In genomic region chr2:125672568-125672956, GRCm38 (mm10) we compare ENCODE assay signal across 8 mouse cellular contexts. TPM values are rescaled to one million over a fixed set of nuclear protein-coding genes. Genes with fewer than 3 reads are reported as not detected.
DNase-seq lines count a peak whose midpoint lies in the region; ATAC-seq and TF ChIP-seq lines count a peak whose summit lies in the region.

No protein-coding gene starts in this region.

- no peaks in the 10 kb centered on the region for H3K36me3 ChIP-seq in heart, embryonic 15.5 days
- H3K36me3 ChIP-seq in E14TG2a.4 (ENCODE audit: insufficient read depth, low read length), result no peaks in the 10 kb centered on the region
- peaks cover 8% of the 10 kb centered on the region; the same call in 1 of the 2 replicates for H3K36me3 ChIP-seq in embryonic facial prominence, embryonic 14.5 days (ENCODE audit: control insufficient read depth, insufficient read depth, low read length)
- H3K36me3 ChIP-seq in intestine, embryonic 16.5 days (ENCODE audit: control insufficient read depth, insufficient read depth, low read length), result no peaks in the 10 kb centered on the region
- no peaks in the 10 kb centered on the region for H3K36me3 ChIP-seq in midbrain, embryonic 14.5 days (ENCODE audit: control insufficient read depth, insufficient read depth, low read length)

- H3K4me1 ChIP-seq in heart, embryonic 15.5 days (replicated peaks), result peaks cover 11% of the 10 kb centered on the region
- peaks cover 6% of the 10 kb centered on the region for H3K4me1 ChIP-seq in E14TG2a.4 (replicated peaks; ENCODE audit: low read depth, low read length)
- peaks cover 9% of the 10 kb centered on the region for H3K4me1 ChIP-seq in embryonic facial prominence, embryonic 14.5 days (ENCODE audit: control insufficient read depth, insufficient read depth, low read length)
- no peaks in the 10 kb centered on the region for H3K4me1 ChIP-seq in intestine, embryonic 16.5 days (ENCODE audit: control insufficient read depth, insufficient read depth, low read length)
- H3K4me1 ChIP-seq in midbrain, embryonic 14.5 days (ENCODE audit: control insufficient read depth, insufficient read depth, low read length), result peaks cover 14% of the 10 kb centered on the region

- DNase-seq in heart, postnatal 36 days, result no peak
- peak; percentile 39 for DNase-seq in embryonic facial prominence, embryonic 14.5 days (ENCODE audit: low spot score)
- DNase-seq in midbrain, embryonic 14.5 days, result no peak
- DNase-seq in thymus, postnatal 4 days, result no peak
- no peak for DNase-seq in testis, postnatal 10 days (ENCODE audit: low spot score)

- no peaks in the 10 kb centered on the region for H3K9me3 ChIP-seq in heart, embryonic 15.5 days (replicated peaks)
- H3K9me3 ChIP-seq in E14TG2a.4 (ENCODE audit: low read length), result no peaks in the 10 kb centered on the region
- H3K9me3 ChIP-seq in embryonic facial prominence, embryonic 14.5 days (ENCODE audit: control insufficient read depth, low read length), result no peaks in the 10 kb centered on the region
- H3K9me3 ChIP-seq in intestine, embryonic 16.5 days (ENCODE audit: control insufficient read depth, low read length), result no peaks in the 10 kb centered on the region
- H3K9me3 ChIP-seq in midbrain, embryonic 14.5 days (ENCODE audit: control insufficient read depth, low read length), result no peaks in the 10 kb centered on the region

- intact Hi-C loops in heart, postnatal 36 days (cut with DNase I), result loop anchor here (10.0 kb wide), 1 partner anchor 1262 kb away; the partner anchor contains the start of gene Sppl2a

- H3K27ac ChIP-seq in heart, embryonic 15.5 days, result peak overlapping the region; percentile 88
- H3K27ac ChIP-seq in embryonic facial prominence, embryonic 14.5 days (replicated peaks; ENCODE audit: low read depth, low read length), result peak overlapping the region; percentile 97
- H3K27ac ChIP-seq in intestine, embryonic 16.5 days (ENCODE audit: low read length), result peak overlapping the region; percentile 27; the same call in 1 of the 2 replicates
- H3K27ac ChIP-seq in midbrain, embryonic 14.5 days (replicated peaks; ENCODE audit: low read depth, low read length), result peak overlapping the region; percentile 97

- no peak for TF ChIP-seq CTCF in E14TG2a.4 (conservative IDR thresholded peaks at IDR 0.05; ENCODE audit: low read length)

- WGBS in heart, embryonic 15.5 days, result 17% methylated on average over 16 of the region's 20 CpGs
- WGBS in embryonic facial prominence, embryonic 14.5 days, result 54% methylated on average over 4 of the region's 20 CpGs
- 19% methylated on average over 11 of the region's 20 CpGs for WGBS in intestine, embryonic 16.5 days
- WGBS in midbrain, embryonic 14.5 days, result 25% methylated on average over 9 of the region's 20 CpGs

- peak overlapping the region; percentile 81 for H3K9ac ChIP-seq in heart, embryonic 15.5 days
- peak overlapping the region; percentile 95 for H3K9ac ChIP-seq in embryonic facial prominence, embryonic 14.5 days (ENCODE audit: low read depth, low read length)
- H3K9ac ChIP-seq in intestine, embryonic 16.5 days (ENCODE audit: low read depth, low read length), result peak overlapping the region; percentile 93
- H3K9ac ChIP-seq in midbrain, embryonic 14.5 days (replicated peaks; ENCODE audit: low read length), result peak overlapping the region; percentile 93; the same call in 1 of the 2 replicates

- H3K4me2 ChIP-seq in heart, embryonic 15.5 days, result peak overlapping the region; percentile 78
- peak overlapping the region; percentile 68 for H3K4me2 ChIP-seq in embryonic facial prominence, embryonic 14.5 days (ENCODE audit: low read depth, low read length)
- peak overlapping the region; percentile 73 for H3K4me2 ChIP-seq in intestine, embryonic 16.5 days (ENCODE audit: low read depth, low read length)
- H3K4me2 ChIP-seq in midbrain, embryonic 14.5 days (ENCODE audit: low read length), result peak overlapping the region; percentile 61

- peak; percentile 59; the same call in 1 of the 2 replicates for ATAC-seq in heart, embryonic 15.5 days (replicated peaks; ENCODE audit: insufficient number of reproducible peaks, insufficient read depth, low FRiP score, low read depth)
- ATAC-seq in embryonic facial prominence, embryonic 14.5 days (ENCODE audit: low read depth), result no peak; the same call in 1 of the 2 replicates
- no peak for ATAC-seq in intestine, embryonic 16.5 days
- ATAC-seq in midbrain, embryonic 14.5 days (ENCODE audit: low FRiP score, low TSS enrichment), result no peak

- peak overlapping the region; percentile 95 for H3K4me3 ChIP-seq in heart, embryonic 15.5 days
- H3K4me3 ChIP-seq in E14TG2a.4 (replicated peaks; ENCODE audit: low read length), result peak overlapping the region; percentile 82
- H3K4me3 ChIP-seq in embryonic facial prominence, embryonic 14.5 days (ENCODE audit: low read depth, low read length), result peak overlapping the region; percentile 89
- peak overlapping the region; percentile 86 for H3K4me3 ChIP-seq in intestine, embryonic 16.5 days (ENCODE audit: low read length)
- peak overlapping the region; percentile 81 for H3K4me3 ChIP-seq in midbrain, embryonic 14.5 days (replicated peaks; ENCODE audit: low read depth, low read length)

- no peaks in the 10 kb centered on the region for H3K27me3 ChIP-seq in heart, embryonic 15.5 days
- H3K27me3 ChIP-seq in E14TG2a.4 (ENCODE audit: insufficient read depth, low read length), result peaks cover 34% of the 10 kb centered on the region
- no peaks in the 10 kb centered on the region for H3K27me3 ChIP-seq in embryonic facial prominence, embryonic 14.5 days (replicated peaks; ENCODE audit: control insufficient read depth, insufficient read depth, low read length)
- no peaks in the 10 kb centered on the region for H3K27me3 ChIP-seq in intestine, embryonic 16.5 days (replicated peaks; ENCODE audit: control insufficient read depth, insufficient read depth, low read length)
- no peaks in the 10 kb centered on the region for H3K27me3 ChIP-seq in midbrain, embryonic 14.5 days (ENCODE audit: control insufficient read depth, insufficient read depth, low read length)

RNA-seq across cellular contexts. Expression of gene Eid1, which starts 0.3 kb away (rescaled TPM):
- polyA plus RNA-seq in heart, embryonic 15.5 days (2015; fragmentation: Nextera tagmentation; extraction: Ambion mirVana), result 119 and 128 TPM in 2 replicates
- total RNA-seq in heart, postnatal 36 days (2021), result 10 to 100 TPM; 52.2 to 58.0 TPM
- polyA plus RNA-seq in embryonic facial prominence, embryonic 14.5 days (2014; fragmentation: Nextera tagmentation; extraction: Ambion mirVana), result 273 and 294 TPM in 2 replicates
- polyA plus RNA-seq in intestine, embryonic 16.5 days (2015; fragmentation: Nextera tagmentation; extraction: Ambion mirVana), result 72.0 and 73.2 TPM in 2 replicates
- polyA plus RNA-seq in midbrain, embryonic 14.5 days (2014; fragmentation: Nextera tagmentation; extraction: Ambion mirVana), result 543 and 574 TPM in 2 replicates

RNA-seq across cellular contexts. Expression of gene Cep152, which starts 47.6 kb away (rescaled TPM):
- polyA plus RNA-seq in heart, embryonic 15.5 days (2015; fragmentation: Nextera tagmentation; extraction: Ambion mirVana), result 3.1 and 4.3 TPM in 2 replicates
- 1 to 10 TPM; 1.4 TPM for total RNA-seq in heart, postnatal 36 days (2021)
- polyA plus RNA-seq in embryonic facial prominence, embryonic 14.5 days (2014; fragmentation: Nextera tagmentation; extraction: Ambion mirVana), result 6.9 and 7.0 TPM in 2 replicates
- 3.5 and 3.7 TPM in 2 replicates for polyA plus RNA-seq in intestine, embryonic 16.5 days (2015; fragmentation: Nextera tagmentation; extraction: Ambion mirVana)
- 2.2 and 3.9 TPM in 2 replicates for polyA plus RNA-seq in midbrain, embryonic 14.5 days (2014; fragmentation: Nextera tagmentation; extraction: Ambion mirVana)

RNA-seq across cellular contexts. Expression of gene Shc4, which starts 51.4 kb away (rescaled TPM):
- 1.0 and 1.5 TPM in 2 replicates for polyA plus RNA-seq in heart, embryonic 15.5 days (2015; fragmentation: Nextera tagmentation; extraction: Ambion mirVana)
- under 1 TPM; 0.42 to 0.51 TPM for total RNA-seq in heart, postnatal 36 days (2021)
- 1.3 and 2.1 TPM in 2 replicates for polyA plus RNA-seq in embryonic facial prominence, embryonic 14.5 days (2014; fragmentation: Nextera tagmentation; extraction: Ambion mirVana)
- polyA plus RNA-seq in intestine, embryonic 16.5 days (2015; fragmentation: Nextera tagmentation; extraction: Ambion mirVana), result 1.7 and 1.8 TPM in 2 replicates
- 2.0 and 2.2 TPM in 2 replicates for polyA plus RNA-seq in midbrain, embryonic 14.5 days (2014; fragmentation: Nextera tagmentation; extraction: Ambion mirVana)

Comparison
In these comparisons a context has a peak if more than half of its experiments do, and no peak if none do; other contexts are left out.
1. H3K27ac ChIP-seq: peak in every context shown above with its lines; median percentile 97 in embryonic facial prominence, embryonic 14.5 days; 97 in midbrain, embryonic 14.5 days; 88 in heart, embryonic 15.5 days; 27 in intestine, embryonic 16.5 days.